ENCODE assay signal across 19 mouse cellular contexts in the genomic region with DNA sequence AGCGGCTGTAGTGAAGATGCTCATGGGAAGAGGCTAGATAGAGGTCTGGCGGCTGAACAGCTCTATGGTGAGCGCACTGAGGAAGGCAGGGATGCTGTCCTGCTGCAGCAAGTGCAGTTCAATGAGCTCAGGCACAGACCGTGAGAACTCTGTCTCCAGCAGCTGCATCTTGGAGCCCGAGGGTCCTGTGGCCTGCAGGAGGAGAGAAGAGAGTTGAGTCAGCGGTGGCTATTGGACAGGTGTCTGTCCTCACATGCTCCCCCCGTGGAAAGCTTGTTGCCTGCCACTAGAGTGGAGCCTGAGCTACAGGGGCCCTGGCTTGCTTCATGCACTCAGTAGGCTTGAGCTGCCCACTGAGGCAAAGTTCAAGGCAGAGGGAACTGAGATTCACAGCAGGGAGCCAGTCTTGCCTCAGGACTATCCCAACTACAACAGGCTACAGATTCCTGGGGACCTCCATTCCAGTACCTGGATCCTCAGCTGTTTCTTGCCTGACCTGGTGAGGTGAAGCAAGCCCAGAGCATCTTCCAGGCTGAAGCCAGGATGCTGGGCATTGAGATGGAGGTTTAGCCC.
"Had no signal": no experiment of that assay in that cellular context is flagged by ENCODE, and none has a peak within 500 bp of the region (broad histone marks: within the 10 kb centered on the region; RNA-seq: fewer than 3 reads in every experiment).

No protein-coding gene starts in this region.

- ATAC-seq: liver, postnatal 0 days; lung, postnatal 0 days had no signal

- DNase-seq: liver, postnatal 0 days; lung, adult 2 months; lung, postnatal 14 days; lung, postnatal 36 days; midbrain, embryonic 14.5 days; right cerebral cortex, adult 18-20 months; right cerebral cortex, postnatal 25 days; right cerebral cortex, postnatal 4 days; spleen, adult 18-20 months; thymus, adult 18-20 months; thymus, postnatal 14 days; thymus, postnatal 36 days had no signal

- H3K4me3 ChIP-seq: lung, embryonic 15.5 days; megakaryocyte, embryonic 14.5 days; midbrain, embryonic 12.5 days; neural tube, embryonic 13.5 days; neural tube, embryonic 15.5 days had no signal

- H3K27me3 ChIP-seq: lung, embryonic 15.5 days; neural tube, embryonic 13.5 days; neural tube, embryonic 15.5 days had no signal

- H3K9ac ChIP-seq: liver, postnatal 0 days; lung, embryonic 15.5 days; midbrain, embryonic 12.5 days; neural tube, embryonic 15.5 days had no signal

- H3K4me2 ChIP-seq: lung, embryonic 15.5 days; midbrain, embryonic 12.5 days; neural tube, embryonic 13.5 days; neural tube, embryonic 15.5 days had no signal

- H3K36me3 ChIP-seq: lung, embryonic 15.5 days; midbrain, embryonic 12.5 days; neural tube, embryonic 13.5 days; neural tube, embryonic 15.5 days had no signal

- H3K9me3 ChIP-seq: lung, embryonic 15.5 days; megakaryocyte, embryonic 14.5 days; midbrain, embryonic 12.5 days; neural tube, embryonic 13.5 days; neural tube, embryonic 15.5 days had no signal

- H3K4me1 ChIP-seq: lung, embryonic 15.5 days had no signal

- H3K27ac ChIP-seq: lung, embryonic 15.5 days; macrophage; midbrain, embryonic 12.5 days; neural tube, embryonic 13.5 days; neural tube, embryonic 15.5 days had no signal
